Mouse (Mus musculus): ENCODE measurements at regions not wholly inside any gene's neighbourhood (a gene's known extent, or its start where the extent isn't known, plus 50 kb on each side); places are given as distances from the start of the nearest gene placed in this dataset.

DNA sequence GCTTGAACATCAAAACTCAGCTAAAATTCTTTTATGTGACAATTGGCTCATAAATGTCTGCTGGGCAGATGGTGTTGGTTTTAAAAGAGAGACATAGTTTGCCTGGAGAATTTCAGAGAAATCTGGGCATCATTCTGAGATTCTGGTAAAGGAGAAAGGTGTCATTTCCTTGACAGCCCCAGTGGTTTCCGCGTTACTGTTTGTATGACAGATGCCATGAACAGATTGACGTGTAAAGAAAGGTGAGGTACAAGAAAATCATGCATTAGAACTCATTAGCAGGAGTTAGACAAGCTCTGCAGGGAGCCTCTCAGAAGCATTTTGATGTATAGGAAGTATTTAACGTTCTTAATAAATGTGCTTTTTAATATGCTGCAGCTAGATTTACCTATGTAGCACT lies 1114.7 kb downstream of the Olfm4 start:
- no peaks in the 10 kb centered on the region for H3K27me3 ChIP-seq
- no peak overlapping the region for H3K4me3 ChIP-seq
- 60% methylated on average over 4 of the region's 4 CpGs for WGBS
- H3K4me1 ChIP-seq, result no peaks in the 10 kb centered on the region
- H3K9me3 ChIP-seq (replicated peaks), result no peaks in the 10 kb centered on the region
- no peak overlapping the region for H3K4me2 ChIP-seq
- no peaks in the 10 kb centered on the region for H3K36me3 ChIP-seq (ENCODE audit: poor library complexity, severe bottlenecking)
- no peak overlapping the region for H3K27ac ChIP-seq
- no peak overlapping the region for H3K9ac ChIP-seq
- ATAC-seq, result peak; percentile 59; the same call in 1 of the 2 replicates

All from forebrain, embryonic 13.5 days (tissue).